Mouse (Mus musculus): Measurements from ENCODE around the gene Gm11027.

- peak; percentile 42; the same call in 1 of the 2 replicates for TF ChIP-seq CTCF (IDR thresholded peaks at IDR 0.05; ENCODE audit: extremely low read depth, insufficient read length, insufficient replicate concordance, low read depth, low read length)
- no peak for TF ChIP-seq POLR2A (IDR thresholded peaks at IDR 0.05; ENCODE audit: low read depth, low read length)
Measured at GRCm38 (mm10) chr12:116235356-116235755, 39.8 kb upstream of the Gm11027 start.

Measured in small intestine, adult 2 months (tissue).